Mouse (Mus musculus) monocyte, adult 2 months (primary cell): Measurements from ENCODE around the gene Neurod6.

Experiments
- DNase-seq, 2 experiments: peaks; one replicate each; pipeline ENCODE4 v3.0.0; 2022; ENCODE audit warnings: low spot score in 2 of 2, low read depth in 1 of 2

Gene Neurod6

GRCm38 (mm10) chr6:55646824-55647560 is 34.1 kb downstream of the Neurod6 start:
- DNase-seq = no peak

- no peak for DNase-seq
Observed at GRCm38 (mm10) chr6:55646111-55646823, 34.8 kb downstream of the Neurod6 start.

- no peak for DNase-seq
Observed at GRCm38 (mm10) chr6:55634662-55635061, 46.4 kb downstream of the Neurod6 start.
